Mouse (Mus musculus) E14TG2a.4 (cell line): ENCODE results near the gene Ttc36.

Source experiments
- H3K27me3 ChIP-seq: 2 replicates; pipeline ENCODE4 v1.6.1; 2014; ENCODE audit warnings: low read length, control low read depth; ENCODE audit not compliant: insufficient read depth
- H3K36me3 ChIP-seq: 2 replicates; pipeline ENCODE4 v1.6.1; 2014; ENCODE audit warnings: low read length, control low read depth; ENCODE audit not compliant: insufficient read depth
- H3K4me1 ChIP-seq: replicated peaks from 2 replicates; pipeline ENCODE4 v1.6.1; 2014; ENCODE audit warnings: low read depth, low read length, control low read depth
- H3K4me3 ChIP-seq: replicated peaks from 2 replicates; pipeline ENCODE4 v1.5.1; 2014; ENCODE audit warnings: mild to moderate bottlenecking, low read length
- H3K9me3 ChIP-seq: 2 replicates; pipeline ENCODE4 v1.6.1; 2014; ENCODE audit warnings: low read length, control low read depth
- CTCF ChIP-seq: conservative IDR thresholded peaks from 2 replicates; pipeline ENCODE4 v1.5.1; 2014; ENCODE audit warnings: low read length
- NANOG ChIP-seq: IDR thresholded peaks from 2 replicates; pipeline ENCODE4 v1.6.1; 2014; ENCODE audit warnings: borderline replicate concordance, low read length, mixed read lengths
- POU5F1 ChIP-seq: IDR thresholded peaks from 2 replicates; pipeline ENCODE4 v1.6.1; 2014; ENCODE audit warnings: low read length, borderline replicate concordance

The Ttc36 gene

GRCm38 (mm10) chr9:44819920-44820827 is 17.3 kb upstream of the Ttc36 start:
- Histone ChIP-seq H3K4me1 (peaks cover 13% of the 10 kb centered on the region; the same call in 1 of the 2 replicates), H3K27me3 (no peaks in the 10 kb centered on the region), H3K36me3 (peaks cover 100% of the 10 kb centered on the region), H3K4me3 (no peak overlapping the region), H3K9me3 (no peaks in the 10 kb centered on the region)
- TF ChIP-seq CTCF (no peak), NANOG (no peak), POU5F1 (no peak)

DNA sequence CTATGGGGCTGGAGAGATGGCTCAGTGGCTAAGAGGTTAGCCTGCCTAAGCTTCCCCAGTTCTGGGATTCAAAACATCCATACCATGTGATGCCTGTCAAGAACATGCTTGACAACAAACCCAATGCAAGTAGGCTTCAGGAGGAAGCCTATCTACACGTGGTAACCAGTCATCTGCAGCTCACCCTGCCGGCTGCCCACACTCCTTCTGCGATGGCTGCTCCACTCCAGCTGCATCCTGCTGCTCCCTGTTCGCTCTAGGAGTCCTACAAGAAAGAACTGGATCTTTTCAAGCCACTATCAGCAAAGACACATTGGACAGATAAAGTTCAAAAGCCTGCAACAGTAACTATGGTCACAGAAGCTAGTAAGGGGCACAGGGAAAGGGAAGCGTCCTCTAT is 14.7 kb upstream of the Ttc36 start:
- no peaks in the 10 kb centered on the region for H3K9me3 ChIP-seq
- no peaks in the 10 kb centered on the region for H3K27me3 ChIP-seq
- H3K4me3 ChIP-seq = no peak overlapping the region
- TF ChIP-seq NANOG (no peak), POU5F1 (no peak), CTCF (no peak)
- H3K4me1 ChIP-seq = peaks cover 13% of the 10 kb centered on the region; the same call in 1 of the 2 replicates
- H3K36me3 ChIP-seq = peaks cover 100% of the 10 kb centered on the region

DNA sequence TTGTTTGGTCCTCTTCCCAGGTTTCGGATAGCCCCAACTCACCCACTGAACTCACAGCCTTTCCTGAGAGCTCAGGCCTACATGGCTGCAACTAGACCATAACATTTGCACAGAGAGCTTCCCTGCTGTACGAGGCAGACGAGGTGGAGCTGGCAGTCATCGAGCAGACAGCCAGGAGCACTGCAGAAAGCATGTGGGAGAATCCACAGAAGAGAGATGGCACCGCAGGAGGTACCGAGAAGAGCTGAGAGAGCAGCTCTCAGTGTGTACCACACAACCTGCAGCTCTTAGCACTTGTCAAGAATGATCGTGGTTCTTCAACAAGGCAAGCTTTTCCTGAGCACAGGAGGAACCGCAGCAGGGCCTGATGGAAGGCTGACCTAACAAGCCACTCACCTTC is 11.3 kb upstream of the Ttc36 start:
- Histone ChIP-seq H3K4me1 (peaks cover 12% of the 10 kb centered on the region; the same call in 1 of the 2 replicates), H3K9me3 (no peaks in the 10 kb centered on the region), H3K36me3 (peaks cover 99% of the 10 kb centered on the region), H3K4me3 (no peak overlapping the region), H3K27me3 (no peaks in the 10 kb centered on the region)
- no peak for TF ChIP-seq POU5F1
- TF ChIP-seq CTCF = no peak
- TF ChIP-seq NANOG = no peak

DNA sequence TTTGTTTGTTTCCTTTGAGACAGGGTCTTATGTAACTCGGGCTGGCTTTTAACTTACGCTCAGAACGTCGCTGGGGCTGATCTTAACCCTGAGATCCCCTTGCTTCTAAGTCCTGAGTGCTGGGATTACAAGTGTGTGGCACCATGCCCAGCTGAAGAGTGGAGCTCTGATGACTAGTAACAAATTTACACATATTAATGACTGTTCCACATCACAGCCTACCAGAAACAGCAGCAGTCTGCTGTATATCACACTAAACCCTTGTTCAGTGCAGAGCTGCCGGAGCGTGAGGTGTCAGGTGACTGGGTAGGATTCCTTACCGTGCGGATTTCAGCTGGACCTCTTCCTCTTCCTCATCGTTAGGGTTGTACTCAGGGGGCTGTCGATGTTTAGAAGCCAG is 7.4 kb upstream of the Ttc36 start:
- Histone ChIP-seq H3K4me1 (peaks cover 3% of the 10 kb centered on the region), H3K36me3 (peaks cover 97% of the 10 kb centered on the region), H3K27me3 (no peaks in the 10 kb centered on the region), H3K4me3 (no peak overlapping the region), H3K9me3 (no peaks in the 10 kb centered on the region)
- TF ChIP-seq NANOG (no peak), POU5F1 (no peak), CTCF (no peak)

- Histone ChIP-seq H3K9me3 (no peaks in the 10 kb centered on the region), H3K4me3 (no peak overlapping the region), H3K27me3 (no peaks in the 10 kb centered on the region), H3K36me3 (peaks cover 80% of the 10 kb centered on the region), H3K4me1 (peaks cover 3% of the 10 kb centered on the region)
- TF ChIP-seq NANOG (no peak), POU5F1 (no peak), CTCF (no peak)
These were observed 4.9 kb upstream of the Ttc36 start for GRCm38 (mm10) chr9:44807778-44808177.

GRCm38 (mm10) chr9:44807141-44807540 is 4.3 kb upstream of the Ttc36 start:
- Histone ChIP-seq H3K4me1 (peaks cover 3% of the 10 kb centered on the region), H3K4me3 (no peak overlapping the region), H3K36me3 (peaks cover 74% of the 10 kb centered on the region), H3K27me3 (no peaks in the 10 kb centered on the region), H3K9me3 (no peaks in the 10 kb centered on the region)
- TF ChIP-seq POU5F1 (no peak), CTCF (no peak), NANOG (no peak)

DNA sequence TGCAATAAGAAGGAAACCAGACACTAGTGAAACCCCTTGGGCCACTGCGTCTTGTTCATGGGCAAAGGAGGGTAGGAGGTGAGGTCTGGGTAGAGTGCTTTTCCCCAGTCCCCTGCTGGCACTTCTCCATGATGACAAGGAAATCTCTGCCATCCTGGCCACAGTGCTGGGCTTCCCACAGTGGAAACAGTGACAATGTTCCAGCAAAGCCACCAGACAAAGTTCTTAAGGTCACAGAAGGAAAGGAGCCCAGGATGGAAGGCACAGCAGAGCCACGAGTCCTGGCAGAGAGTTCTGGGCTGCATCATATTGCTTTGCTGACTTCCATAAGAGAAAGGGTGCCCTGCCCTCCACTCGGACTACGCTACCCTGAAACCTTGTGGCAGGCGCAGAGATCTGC is 2.7 kb upstream of the Ttc36 start:
- Histone ChIP-seq H3K27me3 (peaks cover 7% of the 10 kb centered on the region), H3K4me3 (no peak overlapping the region), H3K9me3 (no peaks in the 10 kb centered on the region), H3K4me1 (peaks cover 7% of the 10 kb centered on the region), H3K36me3 (peaks cover 59% of the 10 kb centered on the region)
- TF ChIP-seq POU5F1 = no peak
- TF ChIP-seq NANOG = no peak
- TF ChIP-seq CTCF = no peak

- Histone ChIP-seq H3K27me3 (peaks cover 15% of the 10 kb centered on the region), H3K4me3 (no peak overlapping the region), H3K9me3 (no peaks in the 10 kb centered on the region), H3K36me3 (peaks cover 50% of the 10 kb centered on the region), H3K4me1 (peaks cover 12% of the 10 kb centered on the region)
- TF ChIP-seq POU5F1 (no peak), NANOG (no peak), CTCF (no peak)
These were observed 1.8 kb upstream of the Ttc36 start for GRCm38 (mm10) chr9:44804678-44805077.

- no peak for TF ChIP-seq NANOG
- Histone ChIP-seq H3K9me3 (no peaks in the 10 kb centered on the region), H3K4me1 (peaks cover 22% of the 10 kb centered on the region), H3K4me3 (no peak overlapping the region), H3K36me3 (peaks cover 20% of the 10 kb centered on the region), H3K27me3 (peaks cover 35% of the 10 kb centered on the region)
These were observed 1.2 kb downstream of the Ttc36 start for GRCm38 (mm10) chr9:44801669-44802068.
